Mouse (Mus musculus) adrenal gland, postnatal 4 days (tissue): ENCODE measurements around the gene Lin7a. TPM values are rescaled to one million over a fixed set of nuclear protein-coding genes. Genes with fewer than 3 reads are reported as not detected.

Source experiments
- DNase-seq, 2 experiments: peaks; one replicate each; pipeline ENCODE4 v3.0.0; 2021 to 2022; ENCODE audit warnings: low spot score in 2 of 2, mixed read lengths in 2 of 2
- total RNA-seq, 2 experiments: library from RNA; stranded (reverse); gene quantifications; 2 replicates each; pipeline ENCODE4 v1.2.3; 2021

Lin7a gene
- total RNA-seq, 2 experiments from 2014 or later, result 2.3 to 2.4 TPM

- DNase-seq, result no peak
Measured at GRCm38 (mm10) chr10:107250346-107251210, 20.9 kb upstream of the Lin7a start.

- no peak for DNase-seq
Measured at GRCm38 (mm10) chr10:107251271-107251670, 20.2 kb upstream of the Lin7a start.

GRCm38 (mm10) chr10:107251801-107252502 lies 19.5 kb upstream of the Lin7a start:
- no peak for DNase-seq

- no peak for DNase-seq
Measured at GRCm38 (mm10) chr10:107252503-107252815, 19.0 kb upstream of the Lin7a start.

GRCm38 (mm10) chr10:107253191-107253965 lies 18.1 kb upstream of the Lin7a start:
- DNase-seq, result no peak

GRCm38 (mm10) chr10:107254656-107255055 lies 16.8 kb upstream of the Lin7a start:
- no peak for DNase-seq

- DNase-seq, result no peak
Measured at GRCm38 (mm10) chr10:107255351-107256050, 16.0 kb upstream of the Lin7a start.

GRCm38 (mm10) chr10:107256451-107256960 lies 15.0 kb upstream of the Lin7a start:
- DNase-seq, result no peak

GRCm38 (mm10) chr10:107260428-107260827 lies 11.1 kb upstream of the Lin7a start:
- no peak for DNase-seq

- peak; percentile 7 to 20 for DNase-seq
Measured at GRCm38 (mm10) chr10:107272131-107272803, 781 bp downstream of the Lin7a start.

- no peak for DNase-seq
Measured at GRCm38 (mm10) chr10:107272804-107273145, 1.3 kb downstream of the Lin7a start.

- no peak for DNase-seq
Measured at GRCm38 (mm10) chr10:107273848-107274247, 2.4 kb downstream of the Lin7a start.

- no peak for DNase-seq
Measured at GRCm38 (mm10) chr10:107274785-107275184, 3.3 kb downstream of the Lin7a start.

- no peak for DNase-seq
Measured at GRCm38 (mm10) chr10:107276647-107277046, 5.2 kb downstream of the Lin7a start.

- no peak for DNase-seq
Measured at GRCm38 (mm10) chr10:107293934-107294664, 22.6 kb downstream of the Lin7a start.

GRCm38 (mm10) chr10:107300587-107301248 lies 29.2 kb downstream of the Lin7a start:
- no peak for DNase-seq

GRCm38 (mm10) chr10:107310964-107311490 lies 39.5 kb downstream of the Lin7a start:
- no peak for DNase-seq

GRCm38 (mm10) chr10:107312609-107313008 lies 41.1 kb downstream of the Lin7a start:
- DNase-seq, result no peak

- no peak for DNase-seq
Measured at GRCm38 (mm10) chr10:107313395-107313794, 41.9 kb downstream of the Lin7a start.
